Mouse (Mus musculus) small intestine, adult 2 months (tissue): ENCODE results near the gene Dguok.

Source experiments
- CTCF ChIP-seq: fragments of 200-500 bp; IDR thresholded peaks from 2 replicates; pipeline ENCODE4 v1.5.1; 2012; ENCODE audit warnings: low read depth, mild to moderate bottlenecking, control low read depth, inconsistent platforms, low read length, moderate library complexity, mixed read lengths; ENCODE audit not compliant: insufficient replicate concordance, insufficient read length; ENCODE audit errors: extremely low read depth
- POLR2A ChIP-seq: fragments of 200-500 bp; IDR thresholded peaks from 2 replicates; pipeline ENCODE4 v1.6.1; 2012; ENCODE audit warnings: low read depth, mild to moderate bottlenecking, control low read depth, inconsistent platforms, low read length, moderate library complexity

- no peak for TF ChIP-seq CTCF
- TF ChIP-seq POLR2A: no peak
These were observed 30.0 kb upstream of the Dguok start for GRCm38 (mm10) chr6:83536795-83537059.
